Mouse (Mus musculus) left cerebral cortex, adult 8-10 months (tissue): ENCODE results near the gene Vps45. TPM values are rescaled to one million over a fixed set of nuclear protein-coding genes. Genes with fewer than 3 reads are reported as not detected.
A peak's percentile ranks its signal among the peaks of the same experiment; 100 is the strongest.
"Not testable (repeated sequence)": the region's sequence is repeated elsewhere in the genome, so short reads cannot be mapped to it uniquely, and the experiment has no call there.

Experiments used
- DNase-seq, 2 experiments: peaks; one replicate each; pipeline ENCODE4 v3.0.0; 2022; ENCODE audit warnings: low spot score in 2 of 2
- total RNA-seq, 4 experiments: library from RNA; stranded (reverse); gene quantifications; 2 replicates each; pipeline ENCODE4 v1.2.4; 2022

The Vps45 gene
- total RNA-seq, 4 experiments from 2014 or later, result 44.9 to 55.2 (median 50.3) TPM

DNA sequence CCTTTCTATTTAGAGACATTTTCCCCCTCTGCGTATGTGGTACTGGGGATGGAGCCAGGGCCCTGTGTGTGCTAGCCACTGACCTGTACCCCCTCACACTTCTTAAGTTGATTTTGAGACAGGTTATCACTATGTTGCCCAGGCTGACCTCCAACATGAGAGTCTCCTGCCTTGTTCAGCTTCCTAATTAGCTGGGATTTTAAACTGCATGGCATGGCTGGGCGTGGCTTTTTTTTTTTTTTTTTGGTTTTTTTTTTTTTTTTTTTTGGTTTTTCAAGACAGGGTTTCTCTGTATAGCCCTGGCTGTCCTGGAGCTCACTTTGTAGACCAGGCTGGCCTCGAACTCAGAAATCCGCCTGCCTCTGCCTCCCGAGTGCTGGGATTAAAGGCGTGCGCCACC lies 80.7 kb downstream of the Vps45 start:
- DNase-seq, result not testable (repeated sequence)

DNA sequence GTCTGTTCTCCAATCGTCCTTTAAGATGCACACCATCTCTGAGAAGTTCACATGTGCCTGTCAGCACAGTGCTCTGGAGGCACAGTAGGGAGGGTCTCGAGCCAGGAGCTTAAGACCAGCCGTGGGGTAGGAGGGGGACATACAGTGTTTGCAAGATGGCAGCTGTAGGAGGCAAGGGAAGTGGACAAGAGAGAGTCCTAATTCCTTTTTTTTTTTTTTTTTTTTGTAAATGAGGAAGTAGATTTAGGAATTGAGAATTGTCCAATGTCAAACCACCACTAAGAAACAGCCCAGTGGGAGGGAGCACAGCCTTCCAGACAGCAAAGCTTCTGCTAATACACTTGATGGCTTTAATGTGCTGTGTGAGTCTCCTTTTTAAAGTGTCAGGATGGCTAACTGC lies 81.2 kb downstream of the Vps45 start:
- no peak for DNase-seq

GRCm38 (mm10) chr3:95972873-95973634 lies 85.2 kb downstream of the Vps45 start:
- DNase-seq, result no peak

GRCm38 (mm10) chr3:95972251-95972872 lies 85.9 kb downstream of the Vps45 start:
- DNase-seq, result no peak

- not testable (repeated sequence) for DNase-seq
These were observed 87.6 kb downstream of the Vps45 start for GRCm38 (mm10) chr3:95970661-95971060.

- no peak for DNase-seq
These were observed 89.0 kb downstream of the Vps45 start for GRCm38 (mm10) chr3:95969277-95969676.

GRCm38 (mm10) chr3:95965518-95966451 lies 92.5 kb downstream of the Vps45 start:
- DNase-seq, result peak in 1 of 2 experiments; percentile 75

GRCm38 (mm10) chr3:95963681-95964080 lies 94.6 kb downstream of the Vps45 start:
- no peak for DNase-seq

DNA sequence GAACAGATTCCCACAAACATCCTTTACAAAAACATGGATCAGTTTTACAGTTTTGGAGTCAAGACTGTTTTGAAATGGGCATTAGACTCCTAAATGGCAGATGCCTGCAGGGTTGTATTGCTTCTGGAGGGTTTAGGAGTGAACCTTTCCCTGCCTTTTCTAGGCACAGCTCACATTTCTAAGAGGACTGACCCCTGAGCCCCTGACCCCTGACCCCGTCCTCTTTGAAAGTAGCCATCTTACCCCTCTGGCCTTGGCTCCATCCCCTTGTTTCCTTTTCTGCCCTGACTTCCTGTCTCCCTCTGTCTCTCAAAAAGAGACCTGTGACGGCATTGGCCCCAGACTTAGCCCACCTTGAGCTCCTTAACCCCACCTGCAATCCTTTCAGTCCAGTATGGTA lies 95.0 kb downstream of the Vps45 start:
- DNase-seq, result no peak

GRCm38 (mm10) chr3:95962182-95962581 lies 96.1 kb downstream of the Vps45 start:
- not testable (repeated sequence) for DNase-seq

DNA sequence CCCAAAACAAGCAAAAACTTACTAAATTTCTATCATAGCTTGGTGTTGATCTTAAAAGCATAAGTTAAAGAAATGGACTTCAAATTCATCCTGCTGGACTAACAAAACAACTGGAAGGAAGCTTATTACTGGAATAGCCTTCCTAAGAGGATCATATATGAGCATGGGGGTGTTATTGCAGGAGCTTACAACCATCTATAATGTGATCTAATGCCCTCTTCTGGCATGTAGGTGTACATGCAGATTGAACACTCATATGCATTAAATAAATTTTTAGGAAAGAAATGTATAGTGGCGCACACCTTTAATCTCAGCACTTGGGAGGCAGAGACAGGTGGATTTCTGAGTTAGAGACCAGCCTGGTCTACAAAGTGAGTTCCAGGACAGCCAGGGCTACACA lies 98.5 kb downstream of the Vps45 start:
- DNase-seq, result no peak

DNA sequence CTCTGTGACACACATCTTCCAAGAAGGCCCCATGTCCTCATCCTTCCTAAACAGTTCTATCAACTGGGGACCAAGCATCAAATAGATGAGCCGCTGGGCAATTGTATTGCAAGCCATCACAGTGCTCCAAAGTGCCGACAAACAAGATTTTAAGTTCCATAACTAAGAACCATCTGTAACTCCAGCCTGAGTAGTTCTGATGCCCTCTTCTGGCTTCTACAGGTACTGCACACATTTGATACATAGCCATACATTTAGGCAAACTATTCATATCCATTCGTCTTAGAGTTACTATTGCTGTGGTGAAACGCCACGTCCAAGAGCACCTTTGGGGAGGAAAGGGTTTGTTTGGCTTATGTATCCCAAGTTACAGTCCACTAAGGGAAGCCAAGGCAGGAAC lies 99.2 kb downstream of the Vps45 start:
- DNase-seq, result no peak

GRCm38 (mm10) chr3:95957359-95958148 lies 100.7 kb downstream of the Vps45 start:
- no peak for DNase-seq

DNA sequence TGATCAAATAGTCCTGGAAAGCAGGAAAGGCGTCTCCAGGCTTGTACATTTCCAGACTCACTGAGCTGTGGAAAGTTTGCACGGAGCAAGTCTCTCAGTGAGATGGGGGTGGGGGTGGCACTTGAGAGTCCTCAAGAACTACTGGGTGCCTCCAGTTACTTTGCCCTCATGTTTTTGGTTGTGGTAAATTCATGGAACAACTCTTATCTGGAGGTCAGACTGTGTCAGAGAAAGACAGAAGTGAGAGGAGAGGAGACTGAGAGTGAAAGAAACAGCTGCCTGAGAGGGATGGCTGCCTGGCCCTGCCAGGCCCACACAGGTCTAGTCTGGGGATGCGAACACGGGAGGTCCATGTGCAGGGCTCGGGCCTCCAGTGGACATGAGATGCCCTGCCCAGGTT lies 102.9 kb downstream of the Vps45 start:
- no peak for DNase-seq

- DNase-seq, result not testable (repeated sequence)
These were observed 103.6 kb downstream of the Vps45 start for GRCm38 (mm10) chr3:95954648-95955173.

- DNase-seq, result no peak
These were observed 104.7 kb downstream of the Vps45 start for GRCm38 (mm10) chr3:95953522-95953921.

GRCm38 (mm10) chr3:95953023-95953422 lies 105.2 kb downstream of the Vps45 start:
- DNase-seq, result no peak

GRCm38 (mm10) chr3:95951566-95951965 lies 106.7 kb downstream of the Vps45 start:
- not testable (repeated sequence) for DNase-seq

GRCm38 (mm10) chr3:95950763-95951551 lies 107.3 kb downstream of the Vps45 start:
- DNase-seq, result peak; percentile 88 to 93
